Mouse (Mus musculus) ES-E14 (cell line): ENCODE results near the gene Morf4l2.

Source experiments
- MAFK ChIP-seq: IDR thresholded peaks from 2 replicates; pipeline ENCODE4 v1.6.1; 2014; ENCODE audit warnings: mild to moderate bottlenecking, low read depth, low read length, inconsistent platforms; ENCODE audit not compliant: insufficient read depth
- ZC3H11A ChIP-seq: IDR thresholded peaks from 2 replicates; pipeline ENCODE4 v1.6.1; 2012; ENCODE audit warnings: low read depth, mild to moderate bottlenecking, inconsistent platforms, low read length, borderline replicate concordance
- ZNF384 ChIP-seq: IDR thresholded peaks from 2 replicates; pipeline ENCODE4 v1.6.1; 2012; ENCODE audit warnings: low read depth, low read length, inconsistent platforms

GRCm38 (mm10) chrX:136740791-136741650 is 2.5 kb downstream of the Morf4l2 start:
- no peak for TF ChIP-seq MAFK
- no peak for TF ChIP-seq ZNF384
- no peak for TF ChIP-seq ZC3H11A
